Mouse (Mus musculus) liver, embryonic 14.5 days (tissue): Measurements from ENCODE around the gene Gm5136. TPM values are rescaled to one million over a fixed set of nuclear protein-coding genes. Genes with fewer than 3 reads are reported as not detected.

ENCODE experiments used
- ATAC-seq: fragments of 200-750 bp; cut with Nextera tagmentation; 2 replicates; pipeline ENCODE4 v1.8.0; 2017; ENCODE audit warnings: moderate number of reproducible peaks, mild to moderate bottlenecking, moderate library complexity; ENCODE audit not compliant: insufficient read depth
- DNase-seq, 3 experiments: peaks; one replicate each; pipeline ENCODE4 v3.0.0-alpha.2; 2012 to 2013; ENCODE audit warnings: low read depth in 3 of 3, low spot score in 3 of 3
- H3K27ac ChIP-seq: fragments of 300-500 bp; sonication (generic); 2 replicates; pipeline ENCODE4 v1.5.1; 2014; ENCODE audit warnings: moderate library complexity, mild to moderate bottlenecking, control low read depth, inconsistent platforms
- H3K27me3 ChIP-seq: fragments of 300-500 bp; sonication (generic); 2 replicates; pipeline ENCODE4 v1.6.1; 2014; ENCODE audit warnings: mild to moderate bottlenecking, low read length, moderate library complexity; ENCODE audit not compliant: control insufficient read depth, insufficient read depth
- H3K36me3 ChIP-seq: fragments of 300-500 bp; sonication (generic); replicated peaks from 2 replicates; pipeline ENCODE4 v1.6.1; 2014; ENCODE audit warnings: low read depth; ENCODE audit not compliant: control insufficient read depth, insufficient read depth
- H3K4me1 ChIP-seq, 2 experiments: fragments of 200-500 bp in 1 of 2; fragments of 300-500 bp in 1 of 2; sonication (generic) in 1 of 2; replicated peaks; 2 replicates each; pipeline ENCODE4 v1.6.1; 2012 to 2014; ENCODE audit warnings: antibody characterized with exemption in 1 of 2, inconsistent platforms in 1 of 2, low read length in 1 of 2; ENCODE audit not compliant: control insufficient read depth in 2 of 2, insufficient read depth in 2 of 2
- H3K4me2 ChIP-seq: fragments of 300-500 bp; sonication (generic); 2 replicates; pipeline ENCODE4 v1.6.1; 2014; ENCODE audit warnings: low read depth, mild to moderate bottlenecking, control low read depth, moderate library complexity
- H3K4me3 ChIP-seq, 2 experiments: fragments of 200-500 bp in 1 of 2; fragments of 300-500 bp in 1 of 2; sonication (generic) in 1 of 2; 2 replicates each; pipeline ENCODE4 v1.5.1; 2012 to 2014; ENCODE audit warnings: low read depth in 2 of 2, low read length in 2 of 2, mild to moderate bottlenecking in 2 of 2, control low read depth in 1 of 2, inconsistent platforms in 1 of 2, moderate library complexity in 1 of 2; ENCODE audit not compliant: insufficient read depth in 1 of 2
- H3K9ac ChIP-seq: fragments of 300-500 bp; sonication (generic); replicated peaks from 2 replicates; pipeline ENCODE4 v1.6.1; 2014; ENCODE audit warnings: mild to moderate bottlenecking, control low read depth, moderate library complexity
- H3K9me3 ChIP-seq: fragments of 300-500 bp; sonication (generic); 2 replicates; pipeline ENCODE4 v1.6.1; 2016; ENCODE audit warnings: low read length, mixed read lengths; ENCODE audit not compliant: control insufficient read depth
- CTCF ChIP-seq: IDR thresholded peaks from 2 replicates; pipeline ENCODE4 v1.5.1; 2016; ENCODE audit warnings: antibody characterized with exemption, low read depth, control low read depth
- EP300 ChIP-seq: IDR thresholded peaks from 2 replicates; pipeline ENCODE4 v1.6.1; 2016; ENCODE audit warnings: antibody characterized with exemption, low read depth
- WGBS: fragments of 180-500 bp; shearing (Covaris S2); extraction: QIAGEN DNeasy Blood & Tissue Kit; methylation state at CpG from one replicate; pipeline ENCODE4 v1.1.7; 2014; ENCODE audit not compliant: insufficient replicate concordance; 5-methylcytosine and 5-hydroxymethylcytosine counted together
- polyA plus RNA-seq, 2 experiments: library from polyadenylated mRNA; depleted of rRNA in 1 of 2; stranded (reverse) in 1 of 2; unstranded in 1 of 2; fragments of >200 nt; fragmentation: Nextera tagmentation in 1 of 2; extraction: Ambion mirVana in 1 of 2; gene quantifications; 2 replicates each; pipeline versions ENCODE4 v1.2.1 to v1.2.3; 2012 to 2014

Gene Gm5136
- polyA plus RNA-seq, 2 experiments, result not detected

DNA sequence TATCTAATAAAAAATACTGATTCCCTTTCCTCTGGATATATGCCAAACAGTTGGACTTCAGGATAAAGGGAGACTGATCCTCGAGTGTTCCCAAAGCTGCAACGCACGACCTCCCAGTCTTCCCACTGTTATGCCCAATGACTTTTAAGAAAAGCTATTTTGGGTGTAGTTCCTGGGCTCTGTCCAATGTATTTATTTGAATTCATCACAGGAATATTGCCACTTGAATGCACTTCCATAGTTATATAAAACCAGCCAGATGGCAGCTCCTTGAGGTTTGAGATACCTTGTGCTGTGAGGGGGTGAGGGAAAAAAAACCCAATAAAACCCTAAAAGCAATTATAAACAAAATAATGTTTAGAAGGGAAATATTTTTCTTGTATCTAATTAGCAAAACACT is 24.9 kb upstream of the Gm5136 start:
- no peak for TF ChIP-seq EP300

DNA sequence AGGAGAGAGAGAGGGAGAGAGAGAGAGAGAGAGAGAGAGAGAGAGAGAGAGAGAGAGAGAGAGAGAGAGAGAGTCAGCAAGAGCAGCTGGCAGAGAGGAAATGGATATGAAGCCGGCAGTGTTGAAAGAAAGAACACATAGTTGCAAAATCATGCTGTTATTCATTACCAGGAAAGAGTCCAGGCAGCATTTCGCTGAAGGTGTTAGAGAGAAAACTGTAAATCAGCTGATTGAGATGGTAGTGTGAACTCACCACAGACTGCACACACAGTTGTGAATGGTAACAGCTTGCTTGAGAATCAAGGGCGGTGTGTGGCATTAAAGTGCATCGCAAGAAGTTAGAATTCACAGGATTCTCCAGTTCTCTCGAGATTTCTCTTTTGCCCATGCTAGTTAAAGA is 10.6 kb upstream of the Gm5136 start:
- H3K4me2 ChIP-seq, result no peak overlapping the region
- H3K9me3 ChIP-seq, result no peaks in the 10 kb centered on the region
- H3K27me3 ChIP-seq, result no peaks in the 10 kb centered on the region
- DNase-seq (no peak), ATAC-seq (no peak)
- TF ChIP-seq EP300 (no peak), CTCF (no peak)
- H3K27ac ChIP-seq, result no peak overlapping the region
- H3K4me3 ChIP-seq, result no peak overlapping the region
- no peak overlapping the region for H3K9ac ChIP-seq
- WGBS, result 38% methylated on average over 5 of the region's 5 CpGs
- no peaks in the 10 kb centered on the region for H3K36me3 ChIP-seq
- no peaks in the 10 kb centered on the region for H3K4me1 ChIP-seq

More for the DNA sequence above, 24.9 kb upstream of the Gm5136 start:
- Histone ChIP-seq H3K27ac (no peak overlapping the region), H3K9ac (no peak overlapping the region), H3K4me1 (no peaks in the 10 kb centered on the region), H3K36me3 (no peaks in the 10 kb centered on the region), H3K4me3 (no peak overlapping the region), H3K4me2 (no peak overlapping the region), H3K9me3 (no peaks in the 10 kb centered on the region), H3K27me3 (no peaks in the 10 kb centered on the region)
- 68% methylated on average over 3 of the region's 3 CpGs for WGBS
- ATAC-seq (no peak), DNase-seq (no peak)

DNA sequence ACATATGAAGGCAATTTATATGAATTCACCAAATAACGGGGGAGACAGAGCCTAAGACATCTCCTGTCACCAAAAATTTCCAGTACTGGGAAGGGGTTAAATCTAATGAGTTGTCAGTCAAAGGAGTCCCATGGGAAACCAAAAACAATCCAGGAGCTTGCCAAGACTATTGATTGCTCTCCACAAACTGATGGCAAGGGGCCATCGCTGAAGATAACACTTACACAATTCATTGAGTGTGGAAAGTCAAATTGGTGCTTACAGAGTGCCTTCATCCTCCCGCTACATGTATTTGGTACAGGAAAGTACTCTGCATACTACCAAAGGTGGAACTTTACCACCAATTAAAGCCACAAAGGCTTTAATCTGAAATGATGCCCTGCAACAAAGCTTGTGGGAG is 5.7 kb upstream of the Gm5136 start:
- no peaks in the 10 kb centered on the region for H3K4me1 ChIP-seq
- H3K9me3 ChIP-seq, result no peaks in the 10 kb centered on the region
- WGBS, result 53% methylated on average over 3 of the region's 3 CpGs
- no peaks in the 10 kb centered on the region for H3K27me3 ChIP-seq
- H3K27ac ChIP-seq, result no peak overlapping the region
- ATAC-seq (no peak), DNase-seq (no peak)
- no peaks in the 10 kb centered on the region for H3K36me3 ChIP-seq
- H3K9ac ChIP-seq, result no peak overlapping the region
- TF ChIP-seq CTCF, result no peak
- TF ChIP-seq EP300, result no peak
- H3K4me3 ChIP-seq, result no peak overlapping the region
- no peak overlapping the region for H3K4me2 ChIP-seq

DNA sequence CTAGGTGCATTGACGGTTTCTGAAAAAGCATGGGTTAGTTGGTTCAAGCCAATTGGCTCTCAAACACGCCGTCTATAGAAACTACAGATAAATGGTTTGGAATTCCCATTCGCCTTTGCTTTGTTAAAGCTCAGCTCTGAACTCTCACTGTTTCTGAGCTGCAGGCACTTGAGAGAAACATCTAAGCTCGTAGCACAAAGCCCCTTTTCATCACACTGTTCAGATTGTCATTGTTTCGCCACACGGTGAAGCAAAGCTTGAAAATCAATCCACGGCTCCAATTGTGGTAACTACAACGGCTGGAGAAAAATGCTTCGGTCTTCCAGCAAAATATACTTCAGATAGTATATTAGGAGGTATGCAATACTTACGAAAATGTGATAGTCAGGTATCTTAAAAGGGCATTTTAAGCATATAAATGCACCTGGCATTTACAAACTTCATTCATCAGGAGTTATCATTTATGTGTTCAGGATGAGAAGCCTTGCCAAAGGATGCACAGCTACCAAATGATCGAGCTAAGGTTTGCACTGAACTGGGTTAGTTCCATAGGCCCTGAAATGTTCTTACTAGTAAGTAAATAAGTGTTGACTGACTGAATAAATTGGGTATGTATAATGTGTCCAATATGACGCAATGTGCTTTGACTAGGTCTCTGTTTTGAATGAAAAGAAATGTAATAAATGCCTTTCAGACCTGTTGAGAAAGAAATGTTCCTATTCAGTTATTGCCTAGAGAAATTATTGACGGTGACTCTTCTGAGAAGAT is 1.6 kb upstream of the Gm5136 start:
- TF ChIP-seq EP300 (no peak), CTCF (no peak)
- Histone ChIP-seq H3K27ac (no peak overlapping the region), H3K36me3 (no peaks in the 10 kb centered on the region), H3K4me3 (no peak overlapping the region), H3K9ac (no peak overlapping the region), H3K27me3 (no peaks in the 10 kb centered on the region), H3K9me3 (no peaks in the 10 kb centered on the region), H3K4me1 (no peaks in the 10 kb centered on the region), H3K4me2 (no peak overlapping the region)
- WGBS, result 65% methylated on average over 14 of the region's 14 CpGs
- ATAC-seq, result no peak
- no peak for DNase-seq

DNA sequence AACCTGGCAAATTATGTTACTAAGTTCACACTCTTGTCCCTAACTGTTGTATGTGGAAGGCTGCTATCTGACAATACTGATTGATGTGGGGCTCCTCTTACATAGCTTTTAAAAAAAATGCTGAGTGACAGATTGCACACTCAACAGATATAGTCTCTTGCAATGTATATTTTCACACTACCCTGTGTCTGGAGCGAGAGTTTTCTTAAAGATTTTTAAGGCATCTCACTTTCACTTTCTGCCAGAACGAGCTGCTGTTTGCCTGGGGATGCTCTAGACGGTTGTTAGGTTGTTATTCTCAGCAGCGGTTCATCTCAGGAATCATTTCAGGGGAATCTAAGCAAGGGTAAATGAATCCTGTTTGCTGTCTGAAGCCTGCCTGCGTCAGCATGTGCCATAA is 2.9 kb downstream of the Gm5136 start:
- no peaks in the 10 kb centered on the region for H3K36me3 ChIP-seq
- 54% methylated on average over 5 of the region's 5 CpGs for WGBS
- no peak for ATAC-seq
- TF ChIP-seq EP300, result no peak
- no peak for TF ChIP-seq CTCF
- H3K4me3 ChIP-seq, result no peak overlapping the region
- no peaks in the 10 kb centered on the region for H3K4me1 ChIP-seq
- no peak overlapping the region for H3K9ac ChIP-seq
- DNase-seq, result no peak
- no peak overlapping the region for H3K4me2 ChIP-seq
- no peaks in the 10 kb centered on the region for H3K27me3 ChIP-seq
- H3K9me3 ChIP-seq, result no peaks in the 10 kb centered on the region
- no peak overlapping the region for H3K27ac ChIP-seq
